Mouse (Mus musculus) heart, postnatal 4 days (tissue): ENCODE results near the gene Hivep3. TPM values are rescaled to one million over a fixed set of nuclear protein-coding genes. Genes with fewer than 3 reads are reported as not detected.

ENCODE experiments used
- DNase-seq: peaks from one replicate; pipeline ENCODE4 v3.0.0; 2021
- total RNA-seq, 2 experiments: library from RNA; stranded (reverse); gene quantifications; 2 replicates each; pipeline ENCODE4 v1.2.3; 2021

The Hivep3 gene
- total RNA-seq, 2 experiments from 2014 or later = 6.2 to 7.1 TPM

- no peak for DNase-seq
Observed at GRCm38 (mm10) chr4:119875592-119875991, 142.0 kb downstream of the Hivep3 start.

GRCm38 (mm10) chr4:119876535-119877160, 143.1 kb downstream of the Hivep3 start:
- no peak for DNase-seq

- no peak for DNase-seq
Observed at GRCm38 (mm10) chr4:119878218-119878617, 144.6 kb downstream of the Hivep3 start.

- DNase-seq = no peak
Observed at GRCm38 (mm10) chr4:119879671-119880070, 146.1 kb downstream of the Hivep3 start.

- no peak for DNase-seq
Observed at GRCm38 (mm10) chr4:119880270-119880669, 146.7 kb downstream of the Hivep3 start.

GRCm38 (mm10) chr4:119881292-119881691, 147.7 kb downstream of the Hivep3 start:
- DNase-seq = no peak

- DNase-seq = no peak
Observed at GRCm38 (mm10) chr4:119882401-119882800, 148.8 kb downstream of the Hivep3 start.

GRCm38 (mm10) chr4:119882814-119883213, 149.2 kb downstream of the Hivep3 start:
- no peak for DNase-seq

- DNase-seq = no peak
Observed at GRCm38 (mm10) chr4:119886621-119887020, 153.0 kb downstream of the Hivep3 start.

- DNase-seq = no peak
Observed at GRCm38 (mm10) chr4:119887523-119888177, 154.1 kb downstream of the Hivep3 start.

- DNase-seq = no peak
Observed at GRCm38 (mm10) chr4:119889760-119890159, 156.2 kb downstream of the Hivep3 start.

GRCm38 (mm10) chr4:119893255-119893779, 159.7 kb downstream of the Hivep3 start:
- DNase-seq = no peak

GRCm38 (mm10) chr4:119894797-119895458, 161.3 kb downstream of the Hivep3 start:
- DNase-seq = no peak

- DNase-seq = no peak
Observed at GRCm38 (mm10) chr4:119895504-119895903, 161.9 kb downstream of the Hivep3 start.

- DNase-seq = no peak
Observed at GRCm38 (mm10) chr4:119896572-119896971, 163.0 kb downstream of the Hivep3 start.

GRCm38 (mm10) chr4:119897054-119897855, 163.7 kb downstream of the Hivep3 start:
- DNase-seq = no peak

GRCm38 (mm10) chr4:119901556-119902491, 168.2 kb downstream of the Hivep3 start:
- DNase-seq = peak; percentile 66

- peak; percentile 58 for DNase-seq
Observed at GRCm38 (mm10) chr4:119903328-119903727, 169.7 kb downstream of the Hivep3 start.

- peak; percentile 66 for DNase-seq
Observed at GRCm38 (mm10) chr4:119903806-119904205, 170.2 kb downstream of the Hivep3 start.

- DNase-seq = no peak
Observed at GRCm38 (mm10) chr4:119904296-119904695, 170.7 kb downstream of the Hivep3 start.

- DNase-seq = no peak
Observed at GRCm38 (mm10) chr4:119907106-119907505, 173.5 kb downstream of the Hivep3 start.
